11 mouse cellular contexts compared by ENCODE assay signal in genomic region chr15:98601832-98602190, GRCm38 (mm10). TPM values are rescaled to one million over a fixed set of nuclear protein-coding genes. Genes with fewer than 3 reads are reported as not detected.
DNase-seq lines count a peak whose midpoint lies in the region; ATAC-seq lines count a peak whose summit lies in the region.
"Had no signal": no experiment of that assay in that cellular context is flagged by ENCODE, and none has a peak within 500 bp of the region (broad histone marks: within the 10 kb centered on the region; RNA-seq: fewer than 3 reads in every experiment).

No protein-coding gene starts in this region.

- H3K4me3 ChIP-seq in kidney, embryonic 14.5 days (ENCODE audit: low read length) = peak overlapping the region; percentile 35; the same call in 1 of the 2 replicates
- H3K4me3 ChIP-seq in embryonic facial prominence, embryonic 12.5 days = no peak overlapping the region
- peak overlapping the region; percentile 53 for H3K4me3 ChIP-seq in liver, embryonic 12.5 days
- H3K4me3 ChIP-seq in midbrain, embryonic 15.5 days = no peak overlapping the region
- H3K4me3 ChIP-seq: left cerebral cortex, adult 2 months had no signal

- no peaks in the 10 kb centered on the region for H3K27me3 ChIP-seq in kidney, embryonic 14.5 days (ENCODE audit: control insufficient read depth, insufficient read depth, low read length)
- H3K27me3 ChIP-seq in embryonic facial prominence, embryonic 12.5 days = no peaks in the 10 kb centered on the region
- H3K27me3 ChIP-seq in liver, embryonic 12.5 days (replicated peaks) = no peaks in the 10 kb centered on the region
- no peaks in the 10 kb centered on the region for H3K27me3 ChIP-seq in midbrain, embryonic 15.5 days (replicated peaks)

- 47% methylated on average over 7 of the region's 7 CpGs for WGBS in kidney, embryonic 14.5 days
- WGBS in embryonic facial prominence, embryonic 12.5 days = 75% methylated on average over 7 of the region's 7 CpGs
- WGBS in liver, embryonic 12.5 days (ENCODE audit: insufficient replicate concordance) = 31% methylated on average over 7 of the region's 7 CpGs
- WGBS in midbrain, embryonic 15.5 days = 77% methylated on average over 7 of the region's 7 CpGs

- H3K9me3 ChIP-seq in kidney, embryonic 14.5 days (ENCODE audit: control insufficient read depth, low read length) = no peaks in the 10 kb centered on the region
- H3K9me3 ChIP-seq in embryonic facial prominence, embryonic 12.5 days = no peaks in the 10 kb centered on the region
- H3K9me3 ChIP-seq in liver, embryonic 12.5 days (replicated peaks) = no peaks in the 10 kb centered on the region
- H3K9me3 ChIP-seq in midbrain, embryonic 15.5 days = no peaks in the 10 kb centered on the region

- peaks cover 59% of the 10 kb centered on the region for H3K36me3 ChIP-seq in kidney, embryonic 14.5 days (ENCODE audit: control insufficient read depth, insufficient read depth, low read length)
- H3K36me3 ChIP-seq in embryonic facial prominence, embryonic 12.5 days = peaks cover 73% of the 10 kb centered on the region
- H3K36me3 ChIP-seq in liver, embryonic 12.5 days = peaks cover 82% of the 10 kb centered on the region
- H3K36me3 ChIP-seq in midbrain, embryonic 15.5 days (replicated peaks) = peaks cover 28% of the 10 kb centered on the region; the same call in 1 of the 2 replicates

- no peak for DNase-seq in kidney, adult 11 months
- peak; percentile 38 for DNase-seq in NIH3T3 (ENCODE audit: low read depth)
- no peak for DNase-seq in adrenal gland, adult 18-20 months (ENCODE audit: low spot score in 2 of 2)
- DNase-seq in ovary, postnatal 10 days (ENCODE audit: low spot score) = no peak

- peak overlapping the region; percentile 56 for H3K4me2 ChIP-seq in kidney, embryonic 14.5 days (replicated peaks; ENCODE audit: low read depth, low read length)
- peak overlapping the region; percentile 40 for H3K4me2 ChIP-seq in embryonic facial prominence, embryonic 12.5 days (replicated peaks)
- H3K4me2 ChIP-seq in liver, embryonic 12.5 days = peak overlapping the region; percentile 84
- H3K4me2 ChIP-seq in midbrain, embryonic 15.5 days = no peak overlapping the region

- H3K9ac ChIP-seq in kidney, embryonic 14.5 days (ENCODE audit: low read depth, low read length) = peak overlapping the region; percentile 55; the same call in 1 of the 2 replicates
- 0 out of 2 replicates have a peak overlapping the region, but pooled peaks have one; percentile 51 for H3K9ac ChIP-seq in embryonic facial prominence, embryonic 12.5 days
- peak overlapping the region; percentile 75 for H3K9ac ChIP-seq in liver, embryonic 12.5 days
- no peak overlapping the region for H3K9ac ChIP-seq in midbrain, embryonic 15.5 days

- no peak overlapping the region for H3K27ac ChIP-seq in kidney, embryonic 14.5 days (ENCODE audit: low read depth, low read length)
- peak overlapping the region; percentile 41; the same call in 1 of the 2 replicates for H3K27ac ChIP-seq in embryonic facial prominence, embryonic 12.5 days
- peak overlapping the region; percentile 99 for H3K27ac ChIP-seq in liver, embryonic 12.5 days
- H3K27ac ChIP-seq in midbrain, embryonic 15.5 days = no peak overlapping the region
- H3K27ac ChIP-seq: left cerebral cortex, adult 2 months had no signal

- H3K4me1 ChIP-seq in kidney, embryonic 14.5 days (ENCODE audit: control insufficient read depth, insufficient read depth, low read length) = peaks cover 39% of the 10 kb centered on the region
- peaks cover 28% of the 10 kb centered on the region for H3K4me1 ChIP-seq in embryonic facial prominence, embryonic 12.5 days
- H3K4me1 ChIP-seq in liver, embryonic 12.5 days = peaks cover 74% of the 10 kb centered on the region
- peaks cover 21% of the 10 kb centered on the region for H3K4me1 ChIP-seq in midbrain, embryonic 15.5 days

- no peak; the same call in 1 of the 2 replicates for ATAC-seq in kidney, embryonic 14.5 days (ENCODE audit: low FRiP score, low TSS enrichment)
- ATAC-seq in embryonic facial prominence, embryonic 12.5 days (ENCODE audit: insufficient number of reproducible peaks, insufficient read depth, low FRiP score, low TSS enrichment) = no peak
- peak; percentile 47; the same call in 1 of the 2 replicates for ATAC-seq in liver, embryonic 12.5 days
- no peak for ATAC-seq in midbrain, embryonic 15.5 days (replicated peaks)

RNA-seq across cellular contexts. Expression of gene Adcy6, which starts 8.1 kb away (rescaled TPM):
- 26.2 and 31.5 TPM in 2 replicates for polyA plus RNA-seq in kidney, embryonic 14.5 days (2014; fragmentation: Nextera tagmentation; extraction: Ambion mirVana)
- 18.7 and 22.2 TPM in 2 replicates for polyA plus RNA-seq in embryonic facial prominence, embryonic 12.5 days (2016; fragmentation: Nextera tagmentation; extraction: Ambion mirVana)
- 9.7 and 10.2 TPM in 2 replicates for polyA plus RNA-seq in liver, embryonic 12.5 days (2016; fragmentation: Nextera tagmentation; extraction: Ambion mirVana)
- total RNA-seq in adrenal gland, adult 18-20 months (2021) = 10 to 100 TPM; 48.7 to 83.1 TPM
- 14.0 and 15.2 TPM in 2 replicates for polyA plus RNA-seq in midbrain, embryonic 15.5 days (2015; fragmentation: Nextera tagmentation; extraction: Ambion mirVana)

RNA-seq across cellular contexts. Expression of gene Cacnb3, which starts 28.8 kb away (rescaled TPM):
- polyA plus RNA-seq in kidney, embryonic 14.5 days (2014; fragmentation: Nextera tagmentation; extraction: Ambion mirVana) = 21.5 and 26.5 TPM in 2 replicates
- 64.5 and 72.8 TPM in 2 replicates for polyA plus RNA-seq in embryonic facial prominence, embryonic 12.5 days (2016; fragmentation: Nextera tagmentation; extraction: Ambion mirVana)
- polyA plus RNA-seq in liver, embryonic 12.5 days (2016; fragmentation: Nextera tagmentation; extraction: Ambion mirVana) = 3.8 and 4.9 TPM in 2 replicates
- total RNA-seq in adrenal gland, adult 18-20 months (2021) = 10 to 100 TPM; 11.9 to 14.3 TPM
- 199 and 201 TPM in 2 replicates for polyA plus RNA-seq in midbrain, embryonic 15.5 days (2015; fragmentation: Nextera tagmentation; extraction: Ambion mirVana)

RNA-seq across cellular contexts. Expression of gene 4930415O20Rik, which starts 31.0 kb away (rescaled TPM):
- polyA plus RNA-seq in kidney, embryonic 14.5 days (2014; fragmentation: Nextera tagmentation; extraction: Ambion mirVana) = 0.57 TPM in 1 of 2 replicates, not detected in the other
- polyA plus RNA-seq in embryonic facial prominence, embryonic 12.5 days (2016; fragmentation: Nextera tagmentation; extraction: Ambion mirVana) = not detected in 2 replicates
- not detected in 2 replicates for polyA plus RNA-seq in liver, embryonic 12.5 days (2016; fragmentation: Nextera tagmentation; extraction: Ambion mirVana)
- 1 to 10 TPM in 1 of 2 experiments, not detected in 1; 1.2 TPM for total RNA-seq in adrenal gland, adult 18-20 months (2021)
- polyA plus RNA-seq in midbrain, embryonic 15.5 days (2015; fragmentation: Nextera tagmentation; extraction: Ambion mirVana) = 0.44 and 0.46 TPM in 2 replicates
- total RNA-seq: left cerebral cortex, adult 2 months had no signal
- polyA plus RNA-seq: embryonic facial prominence, embryonic 11.5 days; neural tube, embryonic 11.5 days had no signal

RNA-seq across cellular contexts. Expression of gene Ccnt1, which starts 31.1 kb away (rescaled TPM):
- 55.4 and 72.9 TPM in 2 replicates for polyA plus RNA-seq in kidney, embryonic 14.5 days (2014; fragmentation: Nextera tagmentation; extraction: Ambion mirVana)
- polyA plus RNA-seq in embryonic facial prominence, embryonic 12.5 days (2016; fragmentation: Nextera tagmentation; extraction: Ambion mirVana) = 58.0 and 58.9 TPM in 2 replicates
- 34.4 and 35.5 TPM in 2 replicates for polyA plus RNA-seq in liver, embryonic 12.5 days (2016; fragmentation: Nextera tagmentation; extraction: Ambion mirVana)
- total RNA-seq in adrenal gland, adult 18-20 months (2021) = 10 to 100 TPM; 52.5 to 65.9 TPM
- polyA plus RNA-seq in midbrain, embryonic 15.5 days (2015; fragmentation: Nextera tagmentation; extraction: Ambion mirVana) = 71.7 and 72.6 TPM in 2 replicates

Comparison
In these comparisons a context has a peak if more than half of its experiments do, and no peak if none do; other contexts are left out.
1. H3K27ac ChIP-seq: peak in embryonic facial prominence, embryonic 12.5 days (single experiment) and liver, embryonic 12.5 days (single experiment); none in kidney, embryonic 14.5 days (single experiment) and midbrain, embryonic 15.5 days (single experiment).
2. H3K4me3 ChIP-seq: peak in kidney, embryonic 14.5 days (single experiment) and liver, embryonic 12.5 days (single experiment); none in embryonic facial prominence, embryonic 12.5 days (single experiment) and midbrain, embryonic 15.5 days (single experiment).